Comparison of ENCODE assay signal across 10 mouse cellular contexts in genomic region chr11:34063702-34064485, GRCm38 (mm10). TPM values are rescaled to one million over a fixed set of nuclear protein-coding genes. Genes with fewer than 3 reads are reported as not detected.
A peak's percentile ranks its signal among the peaks of the same experiment; 100 is the strongest.
DNase-seq lines count a peak whose midpoint lies in the region; ATAC-seq and TF ChIP-seq lines count a peak whose summit lies in the region.
"Had no signal": no experiment of that assay in that cellular context is flagged by ENCODE, and none has a peak within 500 bp of the region (broad histone marks: within the 10 kb centered on the region; RNA-seq: fewer than 3 reads in every experiment).

No protein-coding gene starts in this region.

- H3K4me1 ChIP-seq in kidney, embryonic 16.5 days (ENCODE audit: insufficient read depth, low read length) = peaks cover 5% of the 10 kb centered on the region
- no peaks in the 10 kb centered on the region for H3K4me1 ChIP-seq in kidney, embryonic 14.5 days (ENCODE audit: control insufficient read depth, insufficient read depth, low read length)
- peaks cover 40% of the 10 kb centered on the region for H3K4me1 ChIP-seq in liver, embryonic 15.5 days (replicated peaks)
- no peaks in the 10 kb centered on the region for H3K4me1 ChIP-seq in hindbrain, postnatal 0 days (ENCODE audit: insufficient read depth, low read length)

- H3K9me3 ChIP-seq in kidney, embryonic 16.5 days (ENCODE audit: low read length) = no peaks in the 10 kb centered on the region
- 0 out of 2 replicates have a peak, but pooled peaks cover 2% of the 10 kb centered on the region for H3K9me3 ChIP-seq in kidney, embryonic 14.5 days (ENCODE audit: control insufficient read depth, low read length)
- no peaks in the 10 kb centered on the region for H3K9me3 ChIP-seq in liver, embryonic 15.5 days (replicated peaks)
- no peaks in the 10 kb centered on the region for H3K9me3 ChIP-seq in hindbrain, postnatal 0 days (ENCODE audit: low read length)

- H3K27ac ChIP-seq in kidney, embryonic 16.5 days (ENCODE audit: low read length) = no peak overlapping the region
- no peak overlapping the region for H3K27ac ChIP-seq in kidney, embryonic 14.5 days (ENCODE audit: low read depth, low read length)
- H3K27ac ChIP-seq in liver, embryonic 15.5 days (replicated peaks) = peak overlapping the region; percentile 60
- H3K27ac ChIP-seq in hindbrain, postnatal 0 days = no peak overlapping the region

- no peak for TF ChIP-seq CTCF in hindbrain, postnatal 0 days (IDR thresholded peaks at IDR 0.05; ENCODE audit: low read depth)

- no peaks in the 10 kb centered on the region for H3K36me3 ChIP-seq in kidney, embryonic 16.5 days (ENCODE audit: insufficient read depth, low read length)
- H3K36me3 ChIP-seq in kidney, embryonic 14.5 days (ENCODE audit: control insufficient read depth, insufficient read depth, low read length) = no peaks in the 10 kb centered on the region
- H3K36me3 ChIP-seq in liver, embryonic 15.5 days (replicated peaks) = no peaks in the 10 kb centered on the region
- no peaks in the 10 kb centered on the region for H3K36me3 ChIP-seq in hindbrain, postnatal 0 days (ENCODE audit: insufficient read depth, low read length)

- no peak overlapping the region for H3K4me2 ChIP-seq in kidney, embryonic 16.5 days (replicated peaks; ENCODE audit: low read depth, low read length)
- no peak overlapping the region for H3K4me2 ChIP-seq in kidney, embryonic 14.5 days (replicated peaks; ENCODE audit: low read depth, low read length)
- H3K4me2 ChIP-seq in liver, embryonic 15.5 days = peak overlapping the region; percentile 27; the same call in 1 of the 2 replicates
- H3K4me2 ChIP-seq in hindbrain, postnatal 0 days (ENCODE audit: low read depth, low read length) = no peak overlapping the region

- no peak overlapping the region for H3K9ac ChIP-seq in kidney, embryonic 16.5 days (replicated peaks; ENCODE audit: low read length)
- H3K9ac ChIP-seq in kidney, embryonic 14.5 days (ENCODE audit: low read depth, low read length) = no peak overlapping the region
- no peak overlapping the region for H3K9ac ChIP-seq in liver, embryonic 15.5 days
- H3K9ac ChIP-seq in hindbrain, postnatal 0 days (replicated peaks; ENCODE audit: low read length) = no peak overlapping the region

- 0 out of 2 replicates have a peak, but pooled peaks have one; percentile 35 for ATAC-seq in kidney, embryonic 16.5 days (ENCODE audit: low FRiP score, low TSS enrichment)
- ATAC-seq in kidney, embryonic 14.5 days (ENCODE audit: low FRiP score, low TSS enrichment) = no peak; the same call in 1 of the 2 replicates
- ATAC-seq in liver, embryonic 15.5 days (ENCODE audit: insufficient read depth) = peak; percentile 62
- ATAC-seq in hindbrain, postnatal 0 days = no peak; the same call in 1 of the 2 replicates

- no peak overlapping the region for H3K4me3 ChIP-seq in kidney, embryonic 16.5 days (ENCODE audit: low read length)
- no peak overlapping the region for H3K4me3 ChIP-seq in kidney, embryonic 14.5 days (ENCODE audit: low read length)
- no peak overlapping the region for H3K4me3 ChIP-seq in liver, embryonic 15.5 days (replicated peaks)
- no peak overlapping the region for H3K4me3 ChIP-seq in hindbrain, postnatal 0 days (ENCODE audit: low read length)
- H3K4me3 ChIP-seq: erythroblast, embryonic 14.5 days had no signal

- peak; percentile 57 for DNase-seq in c-Kit-positive CD71-negative TER-119-negative erythroid progenitor cells, embryonic 14.5 days (ENCODE audit: low read depth)
- DNase-seq in thymus, postnatal 10 days (ENCODE audit: low spot score in 2 of 2) = peak; percentile 79 to 84
- DNase-seq in cerebellum, adult 9-11 months = no peak
- no peak for DNase-seq in hindbrain, postnatal 0 days (ENCODE audit: low spot score)
- no peak for DNase-seq in Muller cell, postnatal 12 days (ENCODE audit: inconsistent ontology term)

- 55% methylated on average over 5 of the region's 5 CpGs for WGBS in kidney, embryonic 16.5 days
- whole genome bisulfite sequencing in kidney, embryonic 14.5 days = 52% methylated on average over 5 of the region's 5 CpGs
- WGBS in liver, embryonic 15.5 days (ENCODE audit: insufficient replicate concordance) = 14% methylated on average over 5 of the region's 5 CpGs
- WGBS in hindbrain, postnatal 0 days = 62% methylated on average over 5 of the region's 5 CpGs

- no peaks in the 10 kb centered on the region for H3K27me3 ChIP-seq in kidney, embryonic 16.5 days (ENCODE audit: insufficient read depth, low read length)
- no peaks in the 10 kb centered on the region for H3K27me3 ChIP-seq in kidney, embryonic 14.5 days (ENCODE audit: control insufficient read depth, insufficient read depth, low read length)
- H3K27me3 ChIP-seq in liver, embryonic 15.5 days = no peaks in the 10 kb centered on the region
- no peaks in the 10 kb centered on the region for H3K27me3 ChIP-seq in hindbrain, postnatal 0 days (ENCODE audit: insufficient read depth, low read length)

RNA-seq across cellular contexts. Expression of gene Lcp2, which starts 17.2 kb away (rescaled TPM):
- 2.5 TPM in 2 replicates for polyA plus RNA-seq in kidney, embryonic 16.5 days (2015; fragmentation: Nextera tagmentation; extraction: Ambion mirVana)
- 1.6 and 1.9 TPM in 2 replicates for polyA plus RNA-seq in kidney, embryonic 14.5 days (2014; fragmentation: Nextera tagmentation; extraction: Ambion mirVana)
- polyA plus RNA-seq in liver, embryonic 15.5 days (2015; fragmentation: Nextera tagmentation; extraction: Ambion mirVana) = 8.1 and 10.0 TPM in 2 replicates
- 0.52 and 2.7 TPM in 2 replicates for total RNA-seq in hindbrain, postnatal 0 days (2014; rRNA removed)
- 1.9 and 2.6 TPM in 2 replicates for polyA plus RNA-seq in hindbrain, postnatal 0 days (2015; fragmentation: Nextera tagmentation; extraction: Ambion mirVana)

RNA-seq across cellular contexts. Expression of gene 4930469K13Rik, which starts 34.5 kb away (rescaled TPM):
- not detected in 2 replicates for polyA plus RNA-seq in kidney, embryonic 16.5 days (2015; fragmentation: Nextera tagmentation; extraction: Ambion mirVana)
- not detected in 2 replicates for polyA plus RNA-seq in kidney, embryonic 14.5 days (2014; fragmentation: Nextera tagmentation; extraction: Ambion mirVana)
- not detected in 2 replicates for polyA plus RNA-seq in liver, embryonic 15.5 days (2015; fragmentation: Nextera tagmentation; extraction: Ambion mirVana)
- 0.78 TPM in 1 of 2 replicates, not detected in the other for total RNA-seq in hindbrain, postnatal 0 days (2014; rRNA removed)
- polyA plus RNA-seq in hindbrain, postnatal 0 days (2015; fragmentation: Nextera tagmentation; extraction: Ambion mirVana) = 3.6 and 5.2 TPM in 2 replicates
- total RNA-seq: layer of hippocampus, adult 8-10 months had no signal
- polyA plus RNA-seq: erythroblast, embryonic 14.5 days had no signal

Comparison
In these comparisons a context has a peak if more than half of its experiments do, and no peak if none do; other contexts are left out.
1. ATAC-seq: peak in kidney, embryonic 16.5 days (single experiment) and liver, embryonic 15.5 days (single experiment); none in kidney, embryonic 14.5 days (single experiment) and hindbrain, postnatal 0 days (single experiment).
2. DNase-seq: peak in c-Kit-positive CD71-negative TER-119-negative erythroid progenitor cells, embryonic 14.5 days (single experiment) and thymus, postnatal 10 days (2 of 2); none in cerebellum, adult 9-11 months (single experiment), hindbrain, postnatal 0 days (single experiment) and Muller cell, postnatal 12 days (single experiment).